Mouse (Mus musculus): ENCODE measurements at regions not wholly inside any gene's neighbourhood (a gene's known extent, or its start where the extent isn't known, plus 50 kb on each side); places are given as distances from the start of the nearest gene placed in this dataset.

- Histone ChIP-seq H3K4me1 (ENCODE audit: control insufficient read depth, insufficient read depth, low read length) (peaks cover 14% of the 10 kb centered on the region; the same call in 1 of the 2 replicates), H3K36me3 (ENCODE audit: control insufficient read depth, insufficient read depth, low read length) (no peaks in the 10 kb centered on the region), H3K9me3 (ENCODE audit: control insufficient read depth, low read length) (no peaks in the 10 kb centered on the region), H3K27ac (replicated peaks; ENCODE audit: low read depth, low read length) (no peak overlapping the region), H3K27me3 (replicated peaks; ENCODE audit: control insufficient read depth, insufficient read depth, low read length) (peaks cover 10% of the 10 kb centered on the region), H3K4me2 (ENCODE audit: low read depth, low read length) (no peak overlapping the region), H3K9ac (ENCODE audit: low read depth, low read length) (no peak overlapping the region), H3K4me3 (ENCODE audit: low read depth, low read length) (no peak overlapping the region)
- WGBS, result 84% methylated on average over 10 of the region's 10 CpGs
- no peak for DNase-seq (ENCODE audit: low spot score)
- no peak for ATAC-seq (ENCODE audit: low read depth)
Observed at GRCm38 (mm10) chr13:54285968-54286367, 85.2 kb upstream of the Cplx2 start.

GRCm38 (mm10) chr13:54286616-54287015 lies 84.5 kb upstream of the Cplx2 start:
- Histone ChIP-seq H3K36me3 (ENCODE audit: control insufficient read depth, insufficient read depth, low read length) (no peaks in the 10 kb centered on the region), H3K4me2 (ENCODE audit: low read depth, low read length) (no peak overlapping the region), H3K9me3 (ENCODE audit: control insufficient read depth, low read length) (no peaks in the 10 kb centered on the region), H3K9ac (ENCODE audit: low read depth, low read length) (no peak overlapping the region), H3K4me1 (ENCODE audit: control insufficient read depth, insufficient read depth, low read length) (peaks cover 12% of the 10 kb centered on the region; the same call in 1 of the 2 replicates), H3K27ac (replicated peaks; ENCODE audit: low read depth, low read length) (no peak overlapping the region), H3K4me3 (ENCODE audit: low read depth, low read length) (no peak overlapping the region), H3K27me3 (replicated peaks; ENCODE audit: control insufficient read depth, insufficient read depth, low read length) (peaks cover 8% of the 10 kb centered on the region)
- no peak for ATAC-seq (ENCODE audit: low read depth)
- WGBS, result 84% methylated on average over 11 of the region's 11 CpGs
- no peak for DNase-seq (ENCODE audit: low spot score)

- Histone ChIP-seq H3K4me2 (ENCODE audit: low read depth, low read length) (no peak overlapping the region), H3K4me3 (ENCODE audit: low read depth, low read length) (no peak overlapping the region), H3K36me3 (ENCODE audit: control insufficient read depth, insufficient read depth, low read length) (no peaks in the 10 kb centered on the region), H3K9ac (ENCODE audit: low read depth, low read length) (no peak overlapping the region), H3K27ac (replicated peaks; ENCODE audit: low read depth, low read length) (no peak overlapping the region), H3K4me1 (ENCODE audit: control insufficient read depth, insufficient read depth, low read length) (no peaks in the 10 kb centered on the region), H3K27me3 (replicated peaks; ENCODE audit: control insufficient read depth, insufficient read depth, low read length) (no peaks in the 10 kb centered on the region), H3K9me3 (ENCODE audit: control insufficient read depth, low read length) (no peaks in the 10 kb centered on the region)
- 87% methylated on average over 9 of the region's 9 CpGs for WGBS
- DNase-seq (ENCODE audit: low spot score) (no peak), ATAC-seq (ENCODE audit: low read depth) (no peak)
Observed at GRCm38 (mm10) chr13:54290066-54290465, 81.1 kb upstream of the Cplx2 start.

- Histone ChIP-seq H3K27me3 (replicated peaks; ENCODE audit: control insufficient read depth, insufficient read depth, low read length) (no peaks in the 10 kb centered on the region), H3K9ac (ENCODE audit: low read depth, low read length) (no peak overlapping the region), H3K4me2 (ENCODE audit: low read depth, low read length) (no peak overlapping the region), H3K36me3 (ENCODE audit: control insufficient read depth, insufficient read depth, low read length) (no peaks in the 10 kb centered on the region), H3K4me3 (ENCODE audit: low read depth, low read length) (no peak overlapping the region), H3K9me3 (ENCODE audit: control insufficient read depth, low read length) (no peaks in the 10 kb centered on the region), H3K27ac (replicated peaks; ENCODE audit: low read depth, low read length) (no peak overlapping the region), H3K4me1 (ENCODE audit: control insufficient read depth, insufficient read depth, low read length) (no peaks in the 10 kb centered on the region)
- WGBS, result 75% methylated on average over 6 of the region's 6 CpGs
- ATAC-seq (ENCODE audit: low read depth) (no peak), DNase-seq (ENCODE audit: low spot score) (no peak)
Observed at GRCm38 (mm10) chr13:54292394-54292793, 78.8 kb upstream of the Cplx2 start.

GRCm38 (mm10) chr13:54293006-54293405 lies 78.1 kb upstream of the Cplx2 start:
- no peak overlapping the region for H3K4me2 ChIP-seq (ENCODE audit: low read depth, low read length)
- no peaks in the 10 kb centered on the region for H3K9me3 ChIP-seq (ENCODE audit: control insufficient read depth, low read length)
- WGBS, result 86% methylated on average over 3 of the region's 3 CpGs
- H3K9ac ChIP-seq (ENCODE audit: low read depth, low read length), result no peak overlapping the region
- no peak overlapping the region for H3K27ac ChIP-seq (replicated peaks; ENCODE audit: low read depth, low read length)
- no peaks in the 10 kb centered on the region for H3K36me3 ChIP-seq (ENCODE audit: control insufficient read depth, insufficient read depth, low read length)
- no peaks in the 10 kb centered on the region for H3K27me3 ChIP-seq (replicated peaks; ENCODE audit: control insufficient read depth, insufficient read depth, low read length)
- ATAC-seq (ENCODE audit: low read depth) (no peak), DNase-seq (ENCODE audit: low spot score) (no peak)
- H3K4me1 ChIP-seq (ENCODE audit: control insufficient read depth, insufficient read depth, low read length), result no peaks in the 10 kb centered on the region
- H3K4me3 ChIP-seq (ENCODE audit: low read depth, low read length), result no peak overlapping the region

- no peaks in the 10 kb centered on the region for H3K27me3 ChIP-seq (replicated peaks; ENCODE audit: control insufficient read depth, insufficient read depth, low read length)
- no peaks in the 10 kb centered on the region for H3K4me1 ChIP-seq (ENCODE audit: control insufficient read depth, insufficient read depth, low read length)
- WGBS, result 77% methylated on average over 5 of the region's 5 CpGs
- H3K4me3 ChIP-seq (ENCODE audit: low read depth, low read length), result no peak overlapping the region
- no peak overlapping the region for H3K4me2 ChIP-seq (ENCODE audit: low read depth, low read length)
- H3K27ac ChIP-seq (replicated peaks; ENCODE audit: low read depth, low read length), result no peak overlapping the region
- H3K9me3 ChIP-seq (ENCODE audit: control insufficient read depth, low read length), result no peaks in the 10 kb centered on the region
- no peak overlapping the region for H3K9ac ChIP-seq (ENCODE audit: low read depth, low read length)
- ATAC-seq (ENCODE audit: low read depth) (no peak), DNase-seq (ENCODE audit: low spot score) (no peak)
- H3K36me3 ChIP-seq (ENCODE audit: control insufficient read depth, insufficient read depth, low read length), result no peaks in the 10 kb centered on the region
Observed at GRCm38 (mm10) chr13:54295475-54296259, 75.5 kb upstream of the Cplx2 start.

- no peak overlapping the region for H3K4me3 ChIP-seq (ENCODE audit: low read depth, low read length)
- no peak overlapping the region for H3K27ac ChIP-seq (replicated peaks; ENCODE audit: low read depth, low read length)
- no peak overlapping the region for H3K9ac ChIP-seq (ENCODE audit: low read depth, low read length)
- DNase-seq (ENCODE audit: low spot score) (no peak), ATAC-seq (ENCODE audit: low read depth) (no peak)
- H3K36me3 ChIP-seq (ENCODE audit: control insufficient read depth, insufficient read depth, low read length), result no peaks in the 10 kb centered on the region
- peaks cover 2% of the 10 kb centered on the region; the same call in 1 of the 2 replicates for H3K4me1 ChIP-seq (ENCODE audit: control insufficient read depth, insufficient read depth, low read length)
- no peak overlapping the region for H3K4me2 ChIP-seq (ENCODE audit: low read depth, low read length)
- no peaks in the 10 kb centered on the region for H3K9me3 ChIP-seq (ENCODE audit: control insufficient read depth, low read length)
- no peaks in the 10 kb centered on the region for H3K27me3 ChIP-seq (replicated peaks; ENCODE audit: control insufficient read depth, insufficient read depth, low read length)
- 40% methylated on average over 1 of the region's 1 CpGs for WGBS
Observed at GRCm38 (mm10) chr13:54296260-54296555, 74.9 kb upstream of the Cplx2 start.

- Histone ChIP-seq H3K27ac (replicated peaks; ENCODE audit: low read depth, low read length) (no peak overlapping the region), H3K27me3 (replicated peaks; ENCODE audit: control insufficient read depth, insufficient read depth, low read length) (no peaks in the 10 kb centered on the region), H3K4me2 (ENCODE audit: low read depth, low read length) (no peak overlapping the region), H3K4me1 (ENCODE audit: control insufficient read depth, insufficient read depth, low read length) (peaks cover 14% of the 10 kb centered on the region), H3K36me3 (ENCODE audit: control insufficient read depth, insufficient read depth, low read length) (no peaks in the 10 kb centered on the region), H3K9ac (ENCODE audit: low read depth, low read length) (no peak overlapping the region), H3K4me3 (ENCODE audit: low read depth, low read length) (no peak overlapping the region), H3K9me3 (ENCODE audit: control insufficient read depth, low read length) (no peaks in the 10 kb centered on the region)
- WGBS, result 70% methylated on average over 8 of the region's 8 CpGs
- DNase-seq (ENCODE audit: low spot score) (no peak), ATAC-seq (ENCODE audit: low read depth) (no peak)
Observed at GRCm38 (mm10) chr13:54298851-54299250, 72.3 kb upstream of the Cplx2 start.

- DNase-seq (ENCODE audit: low spot score), result no peak
- Histone ChIP-seq H3K4me3 (ENCODE audit: low read depth, low read length) (no peak overlapping the region), H3K9me3 (ENCODE audit: control insufficient read depth, low read length) (no peaks in the 10 kb centered on the region), H3K36me3 (ENCODE audit: control insufficient read depth, insufficient read depth, low read length) (no peaks in the 10 kb centered on the region), H3K9ac (ENCODE audit: low read depth, low read length) (no peak overlapping the region), H3K27ac (replicated peaks; ENCODE audit: low read depth, low read length) (no peak overlapping the region), H3K27me3 (replicated peaks; ENCODE audit: control insufficient read depth, insufficient read depth, low read length) (no peaks in the 10 kb centered on the region), H3K4me1 (ENCODE audit: control insufficient read depth, insufficient read depth, low read length) (peaks cover 16% of the 10 kb centered on the region), H3K4me2 (ENCODE audit: low read depth, low read length) (no peak overlapping the region)
- ATAC-seq (ENCODE audit: low read depth), result no peak
- 91% methylated on average over 5 of the region's 5 CpGs for WGBS
Observed at GRCm38 (mm10) chr13:54299295-54299694, 71.9 kb upstream of the Cplx2 start.
